Mouse (Mus musculus) ES-E14 (cell line): ENCODE measurements at regions not wholly inside any gene's neighbourhood (a gene's known extent, or its start where the extent isn't known, plus 50 kb on each side); places are given as distances from the start of the nearest gene placed in this dataset.

Experiments used
- CHD2 ChIP-seq: IDR thresholded peaks from 2 replicates; pipeline ENCODE4 v1.6.1; 2014; ENCODE audit warnings: mild to moderate bottlenecking, low read depth, low read length, inconsistent platforms
- HCFC1 ChIP-seq: IDR thresholded peaks from 2 replicates; pipeline ENCODE4 v1.6.1; 2012; ENCODE audit warnings: low read length, inconsistent platforms, borderline replicate concordance; ENCODE audit not compliant: insufficient read depth
- ZC3H11A ChIP-seq: IDR thresholded peaks from 2 replicates; pipeline ENCODE4 v1.6.1; 2012; ENCODE audit warnings: low read depth, mild to moderate bottlenecking, inconsistent platforms, low read length, borderline replicate concordance
- ZNF384 ChIP-seq: IDR thresholded peaks from 2 replicates; pipeline ENCODE4 v1.6.1; 2012; ENCODE audit warnings: low read depth, low read length, inconsistent platforms

- TF ChIP-seq ZNF384 (no peak), ZC3H11A (no peak), CHD2 (no peak), HCFC1 (no peak)
These were observed 174.8 kb upstream of the Lcorl start for GRCm38 (mm10) chr5:46032206-46032605.
